Mouse (Mus musculus) spleen, adult 18-20 months (tissue): ENCODE results near the gene Lhfpl5.

Source experiments
- DNase-seq, 2 experiments: peaks; one replicate each; pipeline ENCODE4 v3.0.0; 2022; ENCODE audit warnings: mixed read lengths in 2 of 2

The Lhfpl5 gene

GRCm38 (mm10) chr17:28572941-28573340 lies 2.5 kb upstream of the Lhfpl5 start:
- no peak for DNase-seq

GRCm38 (mm10) chr17:28580396-28580795 lies 5.0 kb downstream of the Lhfpl5 start:
- peak in 1 of 2 experiments; percentile 20 for DNase-seq

GRCm38 (mm10) chr17:28581056-28581455 lies 5.6 kb downstream of the Lhfpl5 start:
- DNase-seq, result no peak

DNA sequence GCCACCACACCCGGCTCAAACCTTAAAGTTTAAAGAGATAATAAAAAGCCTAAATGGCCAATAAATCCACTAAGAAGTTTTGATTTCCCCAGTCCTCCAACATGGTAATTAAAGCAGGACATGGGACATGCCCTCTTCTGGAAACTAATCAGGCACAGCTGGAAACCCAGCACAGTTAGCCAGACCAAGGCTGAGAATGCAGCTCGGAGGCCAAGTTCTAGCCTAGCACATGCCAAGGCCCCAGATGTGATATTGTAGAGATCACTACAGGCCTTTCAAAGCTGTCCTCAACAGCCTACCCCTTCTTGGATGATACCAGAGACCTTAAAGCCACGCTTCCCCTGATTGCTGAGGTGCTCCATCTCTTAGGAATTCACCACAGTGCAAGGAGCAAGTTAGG lies 11.1 kb downstream of the Lhfpl5 start:
- no peak for DNase-seq

DNA sequence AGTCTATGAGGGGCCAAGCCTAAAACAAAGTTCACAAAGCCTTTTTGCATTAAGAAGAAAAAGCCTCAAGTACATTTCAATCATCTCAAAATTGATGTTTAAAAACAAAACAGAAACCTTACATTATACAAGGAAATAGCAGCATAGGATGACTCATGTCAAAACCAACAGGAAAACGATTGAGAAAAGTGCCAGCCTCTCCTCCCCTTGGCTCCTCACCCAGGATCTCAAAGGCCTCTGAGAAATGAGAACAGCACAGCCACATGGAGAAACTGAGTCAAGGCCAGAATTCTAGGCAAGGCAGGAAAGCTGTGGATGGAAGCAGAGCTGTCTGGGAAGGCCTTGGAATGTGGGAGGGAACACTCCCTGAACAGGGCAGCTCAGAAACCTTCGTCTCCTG lies 13.2 kb downstream of the Lhfpl5 start:
- DNase-seq, result no peak

DNA sequence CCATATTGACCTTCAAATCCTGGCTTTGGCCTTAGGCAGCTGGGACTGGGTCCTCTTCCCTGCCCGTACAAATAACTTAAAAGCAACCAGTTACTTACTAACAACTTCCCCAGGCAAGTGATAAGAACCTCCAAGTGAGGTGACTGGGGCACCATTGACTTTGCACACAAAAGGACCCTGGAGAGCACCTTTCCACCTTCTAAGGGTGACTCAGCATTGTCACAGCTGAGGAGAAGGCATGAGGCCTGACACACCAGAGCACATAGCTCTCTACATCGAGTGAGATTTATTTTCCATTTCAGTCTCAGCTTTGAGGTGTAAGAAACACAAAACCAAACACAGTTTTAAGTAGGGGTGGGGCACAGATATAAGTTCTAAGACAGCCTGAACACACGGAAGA lies 15.2 kb downstream of the Lhfpl5 start:
- DNase-seq, result no peak

GRCm38 (mm10) chr17:28591476-28591875 lies 16.0 kb downstream of the Lhfpl5 start:
- DNase-seq, result no peak

DNA sequence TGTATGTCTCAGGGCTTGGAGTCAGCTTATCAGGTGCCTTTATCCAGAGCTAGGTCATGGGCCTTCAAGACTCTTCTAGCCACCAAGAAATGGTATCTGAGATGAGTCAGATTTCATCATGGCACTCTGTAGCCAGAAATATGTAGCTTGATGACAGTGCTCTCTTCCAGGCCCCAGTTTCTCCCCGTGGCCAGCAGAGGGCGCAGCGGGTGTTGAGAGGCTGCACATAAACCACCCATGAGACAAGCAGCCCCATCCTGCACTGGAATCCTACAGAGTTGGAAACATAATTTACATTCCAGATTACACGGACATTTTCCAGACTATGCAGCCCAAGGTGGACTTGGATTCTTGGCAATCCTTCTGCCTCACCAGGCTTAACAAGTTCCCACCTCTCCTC lies 17.6 kb downstream of the Lhfpl5 start:
- DNase-seq, result peak; percentile 41 to 75

- no peak for DNase-seq
These were observed 18.5 kb downstream of the Lhfpl5 start for GRCm38 (mm10) chr17:28593965-28594364.

GRCm38 (mm10) chr17:28600780-28601179 lies 25.3 kb downstream of the Lhfpl5 start:
- no peak for DNase-seq

GRCm38 (mm10) chr17:28601557-28602250 lies 26.3 kb downstream of the Lhfpl5 start:
- no peak for DNase-seq

DNA sequence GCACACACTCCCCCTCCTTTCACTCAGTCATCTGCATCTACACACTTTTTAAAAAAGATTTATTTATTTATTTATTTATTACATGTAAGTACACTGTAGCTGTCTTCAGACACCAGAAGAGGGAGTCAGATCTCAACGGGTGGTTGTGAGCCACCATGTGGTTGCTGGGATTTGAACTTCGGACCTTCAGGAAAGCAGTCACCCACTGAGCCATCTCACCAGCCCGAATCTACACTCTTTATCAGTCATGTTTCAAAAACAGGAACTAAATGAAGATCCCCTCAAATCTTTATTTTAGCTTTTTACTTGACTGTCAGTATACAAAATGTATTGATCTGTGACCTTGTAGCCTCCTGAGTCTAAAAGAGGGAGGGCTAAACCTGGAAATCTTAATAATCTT lies 34.1 kb downstream of the Lhfpl5 start:
- DNase-seq, result no peak

GRCm38 (mm10) chr17:28612603-28613002 lies 37.2 kb downstream of the Lhfpl5 start:
- no peak for DNase-seq

DNA sequence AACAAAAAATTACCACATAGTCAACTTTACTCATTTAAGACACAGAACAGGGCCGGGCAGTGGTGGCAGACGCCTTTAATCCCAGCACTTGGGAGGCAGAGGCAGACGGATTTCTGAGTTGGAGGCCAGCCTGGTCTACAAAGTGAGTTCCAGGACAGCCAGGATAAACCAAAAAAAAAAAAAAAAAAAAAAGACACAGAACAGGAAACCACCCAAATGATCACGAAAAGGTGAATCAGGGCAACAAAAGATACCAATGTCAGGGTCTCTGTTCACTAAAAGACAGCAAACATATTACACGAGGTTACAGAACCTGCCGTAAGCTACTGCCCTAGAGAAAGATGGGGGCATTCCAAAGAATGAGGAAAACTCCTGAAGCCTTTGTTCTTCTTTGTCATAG lies 37.7 kb downstream of the Lhfpl5 start:
- DNase-seq, result no peak

- no peak for DNase-seq
These were observed 39.9 kb downstream of the Lhfpl5 start for GRCm38 (mm10) chr17:28615332-28615731.

DNA sequence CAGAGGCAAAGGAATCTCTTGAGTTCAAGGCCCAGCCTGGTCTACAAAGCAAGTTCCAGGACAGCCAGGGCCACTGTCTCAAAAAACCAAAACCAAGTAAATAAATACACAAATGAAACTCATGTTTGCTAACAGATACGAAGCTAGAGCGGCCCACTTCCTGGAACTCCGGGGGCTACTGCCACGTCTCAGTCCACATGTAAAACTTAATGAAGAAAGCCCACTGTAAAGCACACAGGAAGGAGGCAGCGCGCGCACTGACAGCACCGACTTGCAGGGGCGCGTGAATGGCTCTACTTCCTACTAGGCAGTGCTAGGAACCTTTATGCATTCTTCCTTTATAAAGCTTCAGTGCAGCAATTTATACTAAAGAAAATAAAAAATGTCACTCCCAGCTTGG lies 42.2 kb downstream of the Lhfpl5 start:
- DNase-seq, result no peak

DNA sequence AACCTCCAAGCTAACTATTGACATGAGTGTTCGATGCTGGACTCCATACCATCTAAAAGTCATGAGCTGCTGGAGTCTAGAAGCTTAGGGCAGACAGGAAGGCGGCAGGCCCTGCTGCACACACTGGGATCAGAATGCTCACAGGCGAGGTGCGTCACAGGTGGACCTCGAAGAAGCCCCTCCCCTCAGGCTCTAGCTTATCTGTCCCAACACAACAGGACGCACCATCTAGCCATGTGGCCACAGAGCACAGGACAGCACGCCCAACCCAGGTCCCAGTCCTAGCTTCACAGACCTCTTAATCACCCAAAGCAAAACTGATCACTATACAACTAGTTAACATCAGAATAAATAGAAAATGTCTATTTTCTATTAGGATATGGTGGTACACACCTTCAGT lies 42.7 kb downstream of the Lhfpl5 start:
- no peak for DNase-seq

GRCm38 (mm10) chr17:28618775-28619174 lies 43.3 kb downstream of the Lhfpl5 start:
- no peak for DNase-seq

DNA sequence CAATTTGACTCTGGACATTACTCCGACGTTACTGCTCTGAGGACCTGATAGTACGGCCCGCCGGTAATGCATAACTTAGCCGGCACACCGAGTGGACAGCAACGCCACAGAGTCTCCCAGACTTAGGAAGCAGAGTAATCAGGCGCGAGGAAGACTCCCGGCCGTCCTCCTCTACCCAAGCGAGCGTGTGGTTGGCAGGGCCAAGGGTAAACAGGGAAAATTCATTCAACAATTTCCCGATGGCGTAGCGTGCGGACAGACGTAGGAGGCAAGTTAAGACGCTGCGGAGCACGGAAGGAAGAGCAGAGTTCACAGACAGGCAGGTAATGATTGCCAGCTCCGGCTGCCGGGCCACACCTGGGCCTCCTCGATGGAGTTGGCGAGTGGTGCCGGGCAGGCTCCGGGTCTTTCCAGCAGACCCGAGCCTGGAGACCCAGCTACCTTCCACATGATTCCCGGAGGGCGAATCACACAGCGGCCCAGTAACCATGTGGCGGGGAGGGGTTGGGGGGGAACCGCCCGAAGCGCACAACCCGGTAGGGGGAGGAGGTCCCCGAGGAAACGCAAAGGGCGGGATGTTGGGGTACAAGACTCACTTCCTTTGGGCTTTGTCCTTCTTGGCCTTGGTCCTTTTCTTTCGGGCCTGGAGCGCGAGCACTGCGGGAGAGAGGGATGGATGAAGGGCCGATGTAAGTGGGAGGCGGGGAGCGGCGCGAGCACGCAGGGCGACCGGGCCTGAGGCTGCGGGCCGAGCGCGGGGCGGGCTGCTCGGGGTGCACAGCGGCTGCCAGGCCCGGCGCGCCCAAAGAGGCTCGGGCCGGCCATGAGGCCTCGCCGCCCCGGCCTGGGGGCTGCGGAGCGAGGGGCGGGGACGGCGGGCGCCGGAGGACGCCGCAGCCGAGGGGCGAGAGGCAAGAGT lies 46.2 kb downstream of the Lhfpl5 start:
- DNase-seq, result peak in 1 of 2 experiments; percentile 31

DNA sequence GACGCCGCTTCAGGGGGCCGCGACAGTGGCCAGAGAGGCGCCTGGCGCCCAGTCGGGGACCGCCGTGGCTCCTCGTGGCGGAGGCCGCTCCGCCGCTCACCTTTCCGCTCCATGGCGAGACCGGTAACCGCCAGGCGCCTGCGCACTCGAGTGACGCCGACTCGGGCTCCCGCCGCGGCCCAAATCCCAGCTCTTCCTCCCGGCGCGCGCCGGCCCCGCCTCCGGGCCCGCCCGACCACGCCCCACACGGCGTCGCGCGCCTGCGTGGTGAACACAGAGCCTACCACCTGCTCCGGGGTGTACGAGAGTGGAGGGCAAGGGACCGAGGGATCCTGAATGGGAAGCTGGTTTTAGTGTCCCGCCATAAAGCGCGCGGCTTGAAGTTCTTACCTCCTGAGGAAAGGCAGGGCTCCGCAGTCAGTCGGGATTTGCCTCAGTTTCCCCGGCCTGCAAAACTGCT lies 46.9 kb downstream of the Lhfpl5 start, which contains the start of gene Srpk1:
TSS of gene Srpk1 (minus strand) at position 410 of the 460 bp plus-strand sequence.
- DNase-seq, result peak; percentile 86 to 89

DNA sequence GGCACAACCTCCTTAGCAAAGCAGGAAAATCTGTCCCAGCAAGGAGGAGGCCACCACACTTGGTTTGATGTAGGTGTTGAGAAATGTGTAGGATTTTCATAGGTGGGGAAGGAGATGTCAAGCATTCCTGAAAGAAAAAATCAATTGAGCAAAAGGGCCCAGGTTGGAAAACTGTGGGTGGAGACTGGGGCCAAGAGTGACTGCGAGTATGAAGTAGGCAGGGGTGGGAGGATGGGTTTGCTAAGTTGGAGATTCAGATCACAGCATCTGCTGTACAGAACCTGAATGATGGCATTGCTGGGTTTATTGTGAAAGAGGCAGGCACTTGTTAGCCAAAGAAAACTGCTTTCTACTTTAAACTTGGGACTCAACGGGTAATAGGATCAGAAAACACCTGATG lies 49.4 kb downstream of the Lhfpl5 start:
- DNase-seq, result no peak

- no peak for DNase-seq
These were observed 49.9 kb downstream of the Lhfpl5 start for GRCm38 (mm10) chr17:28625327-28625726.

GRCm38 (mm10) chr17:28626937-28627336 lies 51.5 kb downstream of the Lhfpl5 start:
- DNase-seq, result no peak
